In genomic region chr16:20672965-20673705, GRCm38 (mm10) we compare ENCODE assay signal across 8 mouse cellular contexts. TPM values are rescaled to one million over a fixed set of nuclear protein-coding genes. Genes with fewer than 3 reads are reported as not detected.
A peak's percentile ranks its signal among the peaks of the same experiment; 100 is the strongest.
DNase-seq lines count a peak whose midpoint lies in the region; ATAC-seq and TF ChIP-seq lines count a peak whose summit lies in the region.

No protein-coding gene starts in this region.

- H3K4me1 ChIP-seq in ES-E14 (ENCODE audit: control insufficient read depth in 2 of 2, insufficient read depth in 2 of 2, low read length in 2 of 2, poor library complexity in 1 of 2) = peaks cover 0 to 8% of the 10 kb centered on the region in 2 experiments; a peak in 1 of 4 replicates
- H3K4me1 ChIP-seq in small intestine, adult 2 months (ENCODE audit: control insufficient read depth, insufficient read depth, insufficient read length, low read length) = peaks cover 13% of the 10 kb centered on the region

- no peak for TF ChIP-seq POLR2A in small intestine, adult 2 months (IDR thresholded peaks at IDR 0.05; ENCODE audit: low read depth, low read length)

- H3K9ac ChIP-seq in ES-E14 (ENCODE audit: insufficient read depth, low read depth, low read length, poor library complexity, severe bottlenecking) = peak overlapping the region; percentile 98

- intact Hi-C loops in heart, postnatal 10 days (cut with DNase I) = loop anchor here (1.0 to 2.0 kb wide), 2 partner anchors 20 to 22 kb away; no protein-coding TSS in a partner anchor

- H3K27me3 ChIP-seq in small intestine, adult 2 months (ENCODE audit: control insufficient read depth, insufficient read depth, low read length) = no peaks in the 10 kb centered on the region

- no peak for TF ChIP-seq CTCF in small intestine, adult 2 months (IDR thresholded peaks at IDR 0.05; ENCODE audit: extremely low read depth, insufficient read length, insufficient replicate concordance, low read depth, low read length)

- in situ Hi-C loops in ES-E14 (cut with MboI; ENCODE audit: low sequenced_read_pairs in 2 of 2, unreplicated experiment in 2 of 2) = no loop called here

- H3K9me3 ChIP-seq in ES-E14 (ENCODE audit: control insufficient read depth, insufficient read depth, low read depth, low read length) = no peaks in the 10 kb centered on the region

- H3K27ac ChIP-seq in ES-E14 (ENCODE audit: insufficient read depth, low read depth, low read length, poor library complexity, severe bottlenecking) = peak overlapping the region; percentile 91
- H3K27ac ChIP-seq in small intestine, adult 2 months (ENCODE audit: insufficient read depth, low read depth, low read length) = peak overlapping the region; percentile 82

- H3K36me3 ChIP-seq in ES-E14 (ENCODE audit: control insufficient read depth, insufficient read depth, low read length, poor library complexity, severe bottlenecking) = peaks cover 29% of the 10 kb centered on the region
- peaks cover 20% of the 10 kb centered on the region for H3K36me3 ChIP-seq in small intestine, adult 2 months (ENCODE audit: control insufficient read depth, insufficient read depth, low read length)

- WGBS in small intestine, adult 2 months = under 1% methylated on average over 77 of the region's 78 CpGs

- ATAC-seq in erythroid progenitor cell, adult 5-6 weeks (replicated peaks; ENCODE audit: low FRiP score, poor library complexity, severe bottlenecking) = peak; percentile 37
- ATAC-seq in megakaryocyte-erythroid progenitor cell, adult 5-6 weeks (replicated peaks; ENCODE audit: low FRiP score, low TSS enrichment, poor library complexity, severe bottlenecking) = no peak

- DNase-seq in ES-E14 (ENCODE audit: low read depth, low spot score) = no peak
- peak; percentile 72 to 83 for DNase-seq in adrenal gland, postnatal 36 days
- peak; percentile 79 to 81 for DNase-seq in heart, postnatal 10 days
- peak; percentile 80 for DNase-seq in kidney, postnatal 14 days
- peak; percentile 58 for DNase-seq in lung, postnatal 25 days (ENCODE audit: low spot score)

- peak overlapping the region; percentile 88 to 98 for H3K4me3 ChIP-seq in ES-E14 (ENCODE audit: insufficient read depth in 1 of 2, low read depth in 1 of 2, low read length in 2 of 2, poor library complexity in 1 of 2, severe bottlenecking in 1 of 2)
- peak overlapping the region; percentile 98 for H3K4me3 ChIP-seq in small intestine, adult 2 months (ENCODE audit: low read depth, low read length)

TF ChIP-seq in ES-E14, 5 proteins besides CTCF, POLR2A, EP300 and RAD21:
- no peak for TF ChIP-seq CHD2 (IDR thresholded peaks at IDR 0.05; ENCODE audit: low read depth, low read length)
- TF ChIP-seq HCFC1 (IDR thresholded peaks at IDR 0.05; ENCODE audit: borderline replicate concordance, insufficient read depth, low read length) = no peak
- TF ChIP-seq MAFK (IDR thresholded peaks at IDR 0.05; ENCODE audit: insufficient read depth, low read depth, low read length) = no peak
- TF ChIP-seq ZC3H11A (IDR thresholded peaks at IDR 0.05; ENCODE audit: borderline replicate concordance, low read depth, low read length) = no peak
- TF ChIP-seq ZNF384 (IDR thresholded peaks at IDR 0.05; ENCODE audit: low read depth, low read length) = no peak
TF ChIP-seq in ES-E14: peak in this region for 0.

RNA-seq across cellular contexts. Expression of gene Eif4g1, which starts 5.0 kb away (rescaled TPM):
- 460 and 546 TPM in 2 replicates for total RNA-seq in ES-E14 (2012; rRNA removed)
- total RNA-seq in adrenal gland, postnatal 36 days (2021) = 100 to 1,000 TPM; 352 to 397 TPM
- total RNA-seq in erythroid progenitor cell, adult 5-6 weeks (2015; ENCODE audit: low replicate concordance) = 105 and 116 TPM in 2 replicates
- total RNA-seq in erythroid progenitor cell, adult 5-6 weeks (2017; ENCODE audit: low replicate concordance) = 109 and 153 TPM in 2 replicates
- 100 to 1,000 TPM; 353 to 356 TPM for total RNA-seq in heart, postnatal 10 days (2021)
- 213 and 340 TPM in 2 replicates for polyA plus RNA-seq in small intestine, adult 2 months (2012; rRNA removed)
- total RNA-seq in megakaryocyte-erythroid progenitor cell, adult 5-6 weeks (2014; fragmentation: Nextera tagmentation) = 287 and 336 TPM in 2 replicates
- total RNA-seq in megakaryocyte-erythroid progenitor cell, adult 5-6 weeks (2017) = 332 and 405 TPM in 2 replicates

RNA-seq across cellular contexts. Expression of gene Fam131a, which starts 19.9 kb away (rescaled TPM):
- total RNA-seq in ES-E14 (2012; rRNA removed) = 1.9 and 2.6 TPM in 2 replicates
- 10 to 100 TPM; 13.5 to 15.0 TPM for total RNA-seq in adrenal gland, postnatal 36 days (2021)
- total RNA-seq in erythroid progenitor cell, adult 5-6 weeks (2015; ENCODE audit: low replicate concordance) = not detected in 2 replicates
- total RNA-seq in erythroid progenitor cell, adult 5-6 weeks (2017; ENCODE audit: low replicate concordance) = not detected in 2 replicates
- total RNA-seq in heart, postnatal 10 days (2021) = 10 to 100 TPM; 16.0 to 18.9 TPM
- 2.5 and 3.9 TPM in 2 replicates for polyA plus RNA-seq in small intestine, adult 2 months (2012; rRNA removed)
- total RNA-seq in megakaryocyte-erythroid progenitor cell, adult 5-6 weeks (2014; fragmentation: Nextera tagmentation) = not detected in 2 replicates
- 0.85 TPM in 1 of 2 replicates, not detected in the other for total RNA-seq in megakaryocyte-erythroid progenitor cell, adult 5-6 weeks (2017)

RNA-seq across cellular contexts. Expression of gene Psmd2, which starts 21.7 kb away (rescaled TPM):
- 200 and 302 TPM in 2 replicates for total RNA-seq in ES-E14 (2012; rRNA removed)
- total RNA-seq in adrenal gland, postnatal 36 days (2021) = 100 to 1,000 TPM; 288 to 322 TPM
- 71.7 and 115 TPM in 2 replicates for total RNA-seq in erythroid progenitor cell, adult 5-6 weeks (2015; ENCODE audit: low replicate concordance)
- 125 and 131 TPM in 2 replicates for total RNA-seq in erythroid progenitor cell, adult 5-6 weeks (2017; ENCODE audit: low replicate concordance)
- total RNA-seq in heart, postnatal 10 days (2021) = 100 to 1,000 TPM; 195 TPM
- polyA plus RNA-seq in small intestine, adult 2 months (2012; rRNA removed) = 24.5 and 45.0 TPM in 2 replicates
- total RNA-seq in megakaryocyte-erythroid progenitor cell, adult 5-6 weeks (2014; fragmentation: Nextera tagmentation) = 234 and 246 TPM in 2 replicates
- 233 and 271 TPM in 2 replicates for total RNA-seq in megakaryocyte-erythroid progenitor cell, adult 5-6 weeks (2017)

RNA-seq across cellular contexts. Expression of gene Ece2, which starts 43.5 kb away (rescaled TPM):
- 6.7 and 11.3 TPM in 2 replicates for total RNA-seq in ES-E14 (2012; rRNA removed)
- 10 to 100 TPM in 1 of 2 experiments, 1 to 10 TPM in 1; 8.9 to 17.5 TPM for total RNA-seq in adrenal gland, postnatal 36 days (2021)
- not detected in 2 replicates for total RNA-seq in erythroid progenitor cell, adult 5-6 weeks (2015; ENCODE audit: low replicate concordance)
- not detected in 2 replicates for total RNA-seq in erythroid progenitor cell, adult 5-6 weeks (2017; ENCODE audit: low replicate concordance)
- total RNA-seq in heart, postnatal 10 days (2021) = under 1 TPM; 0.62 TPM
- 0.19 and 0.42 TPM in 2 replicates for polyA plus RNA-seq in small intestine, adult 2 months (2012; rRNA removed)
- total RNA-seq in megakaryocyte-erythroid progenitor cell, adult 5-6 weeks (2014; fragmentation: Nextera tagmentation) = not detected in 2 replicates
- not detected in 2 replicates for total RNA-seq in megakaryocyte-erythroid progenitor cell, adult 5-6 weeks (2017)

RNA-seq across cellular contexts. Expression of gene Polr2h, which starts 44.3 kb away (rescaled TPM):
- total RNA-seq in ES-E14 (2012; rRNA removed) = 125 and 134 TPM in 2 replicates
- total RNA-seq in adrenal gland, postnatal 36 days (2021) = 10 to 100 TPM; 37.0 to 56.4 TPM
- 2.9 and 10.5 TPM in 2 replicates for total RNA-seq in erythroid progenitor cell, adult 5-6 weeks (2015; ENCODE audit: low replicate concordance)
- total RNA-seq in erythroid progenitor cell, adult 5-6 weeks (2017; ENCODE audit: low replicate concordance) = 5.8 and 11.2 TPM in 2 replicates
- 10 to 100 TPM; 12.5 to 13.2 TPM for total RNA-seq in heart, postnatal 10 days (2021)
- 4.3 and 10.6 TPM in 2 replicates for polyA plus RNA-seq in small intestine, adult 2 months (2012; rRNA removed)
- 81.4 and 97.1 TPM in 2 replicates for total RNA-seq in megakaryocyte-erythroid progenitor cell, adult 5-6 weeks (2014; fragmentation: Nextera tagmentation)
- total RNA-seq in megakaryocyte-erythroid progenitor cell, adult 5-6 weeks (2017) = 103 and 142 TPM in 2 replicates
